Mouse (Mus musculus) cerebellum, adult 8-10 months (tissue): Measurements from ENCODE around the gene Arnt2.

Source experiments
- DNase-seq: peaks from one replicate; pipeline ENCODE4 v3.0.0; 2022

The Arnt2 gene

GRCm38 (mm10) chr7:84339186-84339585 lies 70.8 kb downstream of the Arnt2 start:
- DNase-seq = no peak

- DNase-seq = no peak
Observed at GRCm38 (mm10) chr7:84337768-84338167, 72.2 kb downstream of the Arnt2 start.

- no peak for DNase-seq
Observed at GRCm38 (mm10) chr7:84336907-84337306, 73.1 kb downstream of the Arnt2 start.

- DNase-seq = no peak
Observed at GRCm38 (mm10) chr7:84336580-84336886, 73.4 kb downstream of the Arnt2 start.

- DNase-seq = no peak
Observed at GRCm38 (mm10) chr7:84335766-84336579, 74.0 kb downstream of the Arnt2 start.

- DNase-seq = no peak
Observed at GRCm38 (mm10) chr7:84333996-84334395, 76.0 kb downstream of the Arnt2 start.

GRCm38 (mm10) chr7:84332295-84333168 lies 77.4 kb downstream of the Arnt2 start:
- DNase-seq = no peak

GRCm38 (mm10) chr7:84329174-84329583 lies 80.8 kb downstream of the Arnt2 start:
- DNase-seq = no peak

- no peak for DNase-seq
Observed at GRCm38 (mm10) chr7:84328770-84329169, 81.2 kb downstream of the Arnt2 start.

- DNase-seq = no peak
Observed at GRCm38 (mm10) chr7:84325570-84326328, 84.2 kb downstream of the Arnt2 start.

GRCm38 (mm10) chr7:84321542-84321941 lies 88.4 kb downstream of the Arnt2 start:
- DNase-seq = no peak

GRCm38 (mm10) chr7:84315353-84316003 lies 94.5 kb downstream of the Arnt2 start:
- no peak for DNase-seq

GRCm38 (mm10) chr7:84314742-84315141 lies 95.2 kb downstream of the Arnt2 start:
- no peak for DNase-seq

GRCm38 (mm10) chr7:84311624-84312023 lies 98.4 kb downstream of the Arnt2 start:
- no peak for DNase-seq

- DNase-seq = no peak
Observed at GRCm38 (mm10) chr7:84310909-84311311, 99.1 kb downstream of the Arnt2 start.

GRCm38 (mm10) chr7:84307329-84307925 lies 102.5 kb downstream of the Arnt2 start:
- no peak for DNase-seq

GRCm38 (mm10) chr7:84300261-84300660 lies 109.7 kb downstream of the Arnt2 start:
- no peak for DNase-seq

- DNase-seq = no peak
Observed at GRCm38 (mm10) chr7:84299601-84300000, 110.4 kb downstream of the Arnt2 start.

- no peak for DNase-seq
Observed at GRCm38 (mm10) chr7:84293054-84293453, 116.9 kb downstream of the Arnt2 start.

- no peak for DNase-seq
Observed at GRCm38 (mm10) chr7:84287226-84287587, 122.8 kb downstream of the Arnt2 start.

- DNase-seq = no peak
Observed at GRCm38 (mm10) chr7:84286526-84287225, 123.3 kb downstream of the Arnt2 start.

GRCm38 (mm10) chr7:84285790-84286189 lies 124.2 kb downstream of the Arnt2 start:
- DNase-seq = no peak
